Mouse (Mus musculus) embryonic facial prominence, embryonic 15.5 days (tissue): Measurements from ENCODE around the gene Actr5. TPM values are rescaled to one million over a fixed set of nuclear protein-coding genes. Genes with fewer than 3 reads are reported as not detected.
A peak's percentile ranks its signal among the peaks of the same experiment; 100 is the strongest.

Experiments used
- ATAC-seq: fragments of 200-750 bp; cut with Nextera tagmentation; 2 replicates; pipeline ENCODE4 v1.8.0; 2017; ENCODE audit warnings: low read depth, moderate TSS enrichment; ENCODE audit not compliant: insufficient number of reproducible peaks, low FRiP score, low TSS enrichment
- H3K27ac ChIP-seq: fragments of 300-500 bp; sonication (generic); replicated peaks from 2 replicates; pipeline ENCODE4 v1.5.1; 2015; ENCODE audit warnings: mild to moderate bottlenecking, inconsistent platforms
- H3K27me3 ChIP-seq: fragments of 300-500 bp; sonication (generic); 2 replicates; pipeline ENCODE4 v1.6.1; 2015; ENCODE audit warnings: inconsistent platforms
- H3K36me3 ChIP-seq: fragments of 300-500 bp; sonication (generic); 2 replicates; pipeline ENCODE4 v1.6.1; 2015; ENCODE audit warnings: mild to moderate bottlenecking, inconsistent platforms
- H3K4me1 ChIP-seq: fragments of 300-500 bp; sonication (generic); 2 replicates; pipeline ENCODE4 v1.6.1; 2015; ENCODE audit warnings: inconsistent platforms
- H3K4me2 ChIP-seq: fragments of 300-500 bp; sonication (generic); replicated peaks from 2 replicates; pipeline ENCODE4 v1.6.1; 2015; ENCODE audit warnings: mild to moderate bottlenecking, inconsistent platforms
- H3K4me3 ChIP-seq: fragments of 300-500 bp; sonication (generic); replicated peaks from 2 replicates; pipeline ENCODE4 v1.5.1; 2015; ENCODE audit warnings: mild to moderate bottlenecking, inconsistent platforms
- H3K9ac ChIP-seq: fragments of 300-500 bp; sonication (generic); 2 replicates; pipeline ENCODE4 v1.6.1; 2015; ENCODE audit warnings: inconsistent platforms
- H3K9me3 ChIP-seq: fragments of 300-500 bp; sonication (generic); replicated peaks from 2 replicates; pipeline ENCODE4 v1.6.1; 2016; ENCODE audit warnings: inconsistent platforms
- WGBS: fragments of 180-500 bp; shearing (Covaris S2); methylation state at CpG from one replicate; pipeline ENCODE4 v1.1.7; 2015; 5-methylcytosine and 5-hydroxymethylcytosine counted together
- polyA plus RNA-seq: library from polyadenylated mRNA; unstranded; fragments of >200 nt; fragmentation: Nextera tagmentation; extraction: Ambion mirVana; gene quantifications from 2 replicates; pipeline ENCODE4 v1.2.1, GENCODE M21; 2015

Actr5 gene
- polyA plus RNA-seq, 1 experiment from 2014 or later: 12.0 TPM

DNA sequence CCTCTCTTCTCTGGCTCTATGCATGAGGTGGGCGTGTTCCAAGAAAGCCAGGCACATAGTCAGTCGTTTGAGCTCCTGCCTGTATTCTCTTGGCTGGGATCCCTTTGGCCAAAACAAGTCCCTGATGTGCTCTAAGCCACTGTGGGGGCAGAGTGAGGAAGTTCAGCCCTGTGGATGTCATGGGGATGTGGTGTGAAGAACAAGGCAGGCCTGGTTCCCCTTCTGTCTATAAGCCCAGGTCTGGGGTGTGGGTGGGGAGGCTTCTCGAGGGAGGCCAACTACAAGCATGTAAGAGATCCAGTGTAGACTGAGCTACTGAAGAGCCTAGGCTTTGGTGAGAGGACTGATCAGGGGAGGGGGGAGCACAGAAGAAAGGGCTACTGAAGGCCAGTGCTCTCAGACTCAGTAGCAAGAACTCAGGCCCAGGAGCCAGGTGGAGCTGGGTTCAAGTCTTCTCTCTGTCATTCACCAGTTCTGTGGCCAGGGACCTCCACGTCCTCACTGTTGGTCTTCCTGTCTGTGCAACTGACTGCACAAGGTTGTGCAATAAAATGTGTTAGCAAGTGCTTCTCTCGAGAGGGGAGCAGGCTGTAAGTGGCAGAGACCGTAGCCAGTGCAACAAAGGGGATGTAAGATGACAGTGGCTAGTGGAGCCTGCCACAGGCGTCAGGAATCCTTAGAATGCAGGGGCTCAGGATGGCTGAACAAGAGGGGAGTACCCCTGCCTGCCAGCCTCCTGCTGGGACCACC, 26.6 kb downstream of the Actr5 start:
- WGBS: 56% methylated on average over 7 of the region's 7 CpGs
- H3K4me1 ChIP-seq: no peaks in the 10 kb centered on the region
- H3K9ac ChIP-seq: no peak overlapping the region
- H3K27ac ChIP-seq: no peak overlapping the region
- no peaks in the 10 kb centered on the region for H3K36me3 ChIP-seq
- no peak overlapping the region for H3K4me3 ChIP-seq
- no peak overlapping the region for H3K4me2 ChIP-seq
- no peak for ATAC-seq
- no peaks in the 10 kb centered on the region for H3K27me3 ChIP-seq
- no peaks in the 10 kb centered on the region for H3K9me3 ChIP-seq

GRCm38 (mm10) chr2:158652985-158653384, 28.3 kb downstream of the Actr5 start:
- Histone ChIP-seq H3K4me1 (no peaks in the 10 kb centered on the region), H3K4me2 (no peak overlapping the region), H3K27ac (no peak overlapping the region), H3K4me3 (no peak overlapping the region), H3K9me3 (no peaks in the 10 kb centered on the region), H3K27me3 (no peaks in the 10 kb centered on the region), H3K9ac (no peak overlapping the region), H3K36me3 (no peaks in the 10 kb centered on the region)
- WGBS: 7% methylated on average over 4 of the region's 4 CpGs
- ATAC-seq: no peak

GRCm38 (mm10) chr2:158654717-158655116, 30.0 kb downstream of the Actr5 start:
- Histone ChIP-seq H3K9me3 (no peaks in the 10 kb centered on the region), H3K4me1 (0 out of 2 replicates have a peak, but pooled peaks cover 9% of the 10 kb centered on the region), H3K4me3 (no peak overlapping the region), H3K27ac (no peak overlapping the region), H3K36me3 (no peaks in the 10 kb centered on the region), H3K9ac (no peak overlapping the region), H3K27me3 (no peaks in the 10 kb centered on the region), H3K4me2 (no peak overlapping the region)
- WGBS: 74% methylated on average over 9 of the region's 9 CpGs
- ATAC-seq: no peak

GRCm38 (mm10) chr2:158655806-158656205, 31.1 kb downstream of the Actr5 start:
- 79% methylated on average over 4 of the region's 4 CpGs for WGBS
- H3K27ac ChIP-seq: no peak overlapping the region
- H3K9ac ChIP-seq: no peak overlapping the region
- H3K4me2 ChIP-seq: no peak overlapping the region
- no peaks in the 10 kb centered on the region for H3K36me3 ChIP-seq
- H3K4me3 ChIP-seq: no peak overlapping the region
- no peaks in the 10 kb centered on the region for H3K9me3 ChIP-seq
- no peaks in the 10 kb centered on the region for H3K27me3 ChIP-seq
- H3K4me1 ChIP-seq: 0 out of 2 replicates have a peak, but pooled peaks cover 9% of the 10 kb centered on the region
- no peak for ATAC-seq

GRCm38 (mm10) chr2:158658822-158659221, 34.1 kb downstream of the Actr5 start:
- WGBS: 27% methylated on average over 6 of the region's 6 CpGs
- H3K36me3 ChIP-seq: no peaks in the 10 kb centered on the region
- 0 out of 2 replicates have a peak, but pooled peaks cover 9% of the 10 kb centered on the region for H3K4me1 ChIP-seq
- no peak overlapping the region; the same call in 1 of the 2 replicates for H3K27ac ChIP-seq
- no peak overlapping the region for H3K4me3 ChIP-seq
- ATAC-seq: no peak
- no peaks in the 10 kb centered on the region for H3K27me3 ChIP-seq
- H3K9me3 ChIP-seq: no peaks in the 10 kb centered on the region
- no peak overlapping the region for H3K4me2 ChIP-seq
- H3K9ac ChIP-seq: no peak overlapping the region

DNA sequence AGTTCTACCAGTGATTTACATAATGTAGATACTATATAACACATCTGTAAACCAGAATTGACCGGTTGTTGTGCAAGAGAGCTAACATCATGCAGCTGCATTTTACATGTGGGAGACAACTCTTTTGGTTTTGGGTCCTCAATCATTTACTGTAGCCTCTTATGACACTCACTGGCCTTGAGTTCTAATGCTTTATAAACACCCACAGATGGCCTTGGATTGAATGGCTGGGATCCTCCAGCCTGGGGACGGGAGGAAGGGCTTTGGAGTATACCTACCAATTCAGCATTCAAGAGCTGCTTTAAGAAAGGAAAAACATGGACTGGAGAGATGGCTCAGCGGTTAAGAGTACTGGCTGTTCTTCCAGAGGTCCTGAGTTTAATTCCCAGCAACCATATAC, 34.7 kb downstream of the Actr5 start:
- WGBS: 65% methylated on average over 3 of the region's 3 CpGs
- Histone ChIP-seq H3K4me3 (no peak overlapping the region), H3K9me3 (no peaks in the 10 kb centered on the region), H3K4me1 (0 out of 2 replicates have a peak, but pooled peaks cover 9% of the 10 kb centered on the region), H3K36me3 (no peaks in the 10 kb centered on the region), H3K27ac (no peak overlapping the region; the same call in 1 of the 2 replicates), H3K4me2 (no peak overlapping the region), H3K27me3 (no peaks in the 10 kb centered on the region), H3K9ac (no peak overlapping the region)
- ATAC-seq: no peak

DNA sequence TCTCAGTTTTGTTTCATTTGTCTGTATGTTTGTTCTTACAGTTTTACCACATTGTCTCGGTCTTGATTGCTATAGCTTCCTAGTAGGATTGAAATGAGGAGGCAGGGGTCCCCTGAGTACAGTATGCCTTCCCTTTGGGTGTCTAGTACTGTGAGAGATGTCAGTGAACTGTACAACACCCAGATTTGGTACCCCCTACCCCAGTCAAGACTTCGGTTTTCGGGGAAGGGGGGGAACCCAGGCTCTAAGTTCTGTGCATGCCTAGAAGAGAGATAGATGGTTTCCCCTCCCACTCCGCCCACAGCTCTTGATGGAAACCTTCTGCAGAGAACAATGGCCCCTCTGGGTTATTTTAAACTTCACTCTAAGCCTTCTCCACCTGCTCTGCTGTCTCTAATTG, 40.4 kb downstream of the Actr5 start, which contains the start of gene Ppp1r16b:
Gene Ppp1r16b, plus strand, starts transcription at position 301 of the 400 bp plus-strand sequence.
- H3K36me3 ChIP-seq: no peaks in the 10 kb centered on the region
- no peak within 1 kb of the TSS for H3K9ac ChIP-seq
- no peak within 1 kb of the TSS for H3K4me3 ChIP-seq
- ATAC-seq: no peak
- no peak within 1 kb of the TSS for H3K4me2 ChIP-seq
- H3K4me1 ChIP-seq: peaks cover 26% of the 10 kb centered on the region
- H3K27me3 ChIP-seq: peaks cover 46% of the 10 kb centered on the region
- 57% methylated on average over 4 of the region's 4 CpGs for WGBS
- H3K9me3 ChIP-seq: no peaks in the 10 kb centered on the region
- H3K27ac ChIP-seq: no peak within 1 kb of the TSS

GRCm38 (mm10) chr2:158666071-158666800, 41.5 kb downstream of the Actr5 start:
- no peaks in the 10 kb centered on the region for H3K9me3 ChIP-seq
- peaks cover 26% of the 10 kb centered on the region for H3K4me1 ChIP-seq
- H3K4me2 ChIP-seq: no peak overlapping the region
- H3K36me3 ChIP-seq: no peaks in the 10 kb centered on the region
- WGBS: 39% methylated on average over 13 of the region's 13 CpGs
- no peak overlapping the region for H3K27ac ChIP-seq
- no peak overlapping the region for H3K9ac ChIP-seq
- H3K27me3 ChIP-seq: peaks cover 56% of the 10 kb centered on the region
- 0 out of 2 replicates have a peak overlapping the region, but pooled peaks have one; percentile 44 for H3K4me3 ChIP-seq
- no peak for ATAC-seq

DNA sequence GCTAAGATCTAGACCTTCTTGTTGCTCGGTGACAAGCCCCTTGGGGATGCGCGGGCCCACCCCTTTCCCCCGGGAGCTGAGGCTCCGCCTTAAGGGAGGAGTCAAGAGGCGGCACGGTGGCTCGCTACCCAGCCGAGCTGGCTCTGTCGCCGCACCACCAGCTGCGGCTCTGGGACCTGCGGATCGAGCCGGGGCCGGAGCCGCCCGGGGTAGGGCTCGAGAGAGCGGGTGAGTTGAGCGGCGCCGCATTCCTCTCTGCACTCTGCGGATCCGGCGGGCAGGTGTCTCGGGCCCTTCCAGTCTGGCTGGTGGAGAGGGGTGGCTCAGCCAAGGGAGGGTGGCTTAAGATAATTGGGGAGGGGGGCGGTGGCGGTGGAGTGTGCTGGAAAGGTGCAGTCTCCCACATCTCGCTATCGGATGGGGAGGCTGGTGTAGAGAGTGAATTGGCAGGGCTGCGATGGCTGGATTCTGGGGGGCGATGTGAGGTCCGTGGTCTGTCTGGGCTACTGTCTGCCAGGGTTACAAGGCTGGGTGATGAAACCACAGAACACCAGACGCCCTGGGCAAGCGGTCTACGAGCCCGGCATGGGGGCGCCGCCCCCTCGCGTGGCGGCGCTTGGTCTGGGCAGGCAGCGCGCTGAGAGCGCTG, 42.5 kb downstream of the Actr5 start:
- WGBS: under 1% methylated on average over 47 of the region's 47 CpGs
- peaks cover 26% of the 10 kb centered on the region for H3K4me1 ChIP-seq
- H3K9ac ChIP-seq: no peak overlapping the region
- H3K36me3 ChIP-seq: no peaks in the 10 kb centered on the region
- peak overlapping the region; percentile 84 for H3K4me2 ChIP-seq
- no peaks in the 10 kb centered on the region for H3K9me3 ChIP-seq
- H3K27ac ChIP-seq: no peak overlapping the region
- H3K27me3 ChIP-seq: peaks cover 58% of the 10 kb centered on the region
- peak overlapping the region; percentile 44 for H3K4me3 ChIP-seq
- ATAC-seq: 0 out of 2 replicates have a peak, but pooled peaks have one; percentile 51

DNA sequence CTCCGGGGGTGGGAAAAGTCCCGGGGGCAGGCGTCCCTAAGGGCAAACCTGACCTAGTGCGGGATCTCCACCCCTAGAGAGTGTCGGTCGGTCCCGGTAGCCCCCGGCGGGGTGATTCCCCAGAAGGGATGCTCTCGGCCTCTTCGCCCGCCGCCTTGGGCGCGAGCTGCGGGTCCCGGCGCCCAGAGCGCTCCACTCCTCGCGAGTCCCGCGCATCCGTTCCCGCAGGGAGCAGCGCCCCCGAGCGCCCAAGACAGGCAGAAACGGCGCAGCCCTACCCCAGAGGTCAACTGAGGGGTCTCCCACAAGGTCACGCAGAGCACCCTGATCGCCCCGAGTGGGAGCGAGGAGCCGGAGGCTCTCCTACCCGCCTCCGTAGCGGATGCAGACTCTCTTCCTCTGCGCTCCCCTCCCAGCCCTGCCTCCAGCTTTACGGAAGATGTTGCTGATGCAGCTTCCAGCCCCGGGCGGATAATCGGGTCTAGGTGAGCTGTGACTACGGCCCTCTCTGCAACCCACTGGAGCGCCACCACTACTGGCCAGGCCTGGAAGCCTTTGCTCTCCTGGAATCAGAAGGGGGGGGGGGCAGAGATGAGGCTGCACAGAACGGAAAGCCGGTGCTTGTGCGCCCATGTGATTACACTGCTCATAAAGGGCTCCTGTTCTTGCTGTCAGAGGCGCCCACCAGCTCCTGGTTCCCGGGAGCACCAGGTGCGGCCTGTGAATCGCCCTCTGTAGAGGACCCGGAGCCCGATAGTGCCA, 43.2 kb downstream of the Actr5 start:
- H3K27me3 ChIP-seq: peaks cover 58% of the 10 kb centered on the region
- H3K4me3 ChIP-seq: peak overlapping the region; percentile 44
- 0 out of 2 replicates have a peak overlapping the region, but pooled peaks have one; percentile 1 for H3K9ac ChIP-seq
- 0 out of 2 replicates have a peak, but pooled peaks have one; percentile 32 for ATAC-seq
- H3K9me3 ChIP-seq: no peaks in the 10 kb centered on the region
- no peaks in the 10 kb centered on the region for H3K36me3 ChIP-seq
- peaks cover 28% of the 10 kb centered on the region for H3K4me1 ChIP-seq
- no peak overlapping the region for H3K27ac ChIP-seq
- 1% methylated on average over 53 of the region's 54 CpGs for WGBS
- H3K4me2 ChIP-seq: peak overlapping the region; percentile 84
